Mouse (Mus musculus) neural tube, embryonic 10.5 days (tissue): Measurements from ENCODE around the gene Srrm2.
A peak's percentile ranks its signal among the peaks of the same experiment; 100 is the strongest.
"Not testable (repeated sequence)": the region's sequence is repeated elsewhere in the genome, so short reads cannot be mapped to it uniquely, and the experiment has no call there.

Source experiments
- DNase-seq: peaks from one replicate; pipeline ENCODE4 v3.0.0-alpha.2; 2017; ENCODE audit warnings: low spot score; ENCODE audit errors: extremely low spot score

Srrm2 gene

GRCm38 (mm10) chr17:23762976-23763375 is 27.4 kb upstream of the Srrm2 start:
- DNase-seq = no peak

DNA sequence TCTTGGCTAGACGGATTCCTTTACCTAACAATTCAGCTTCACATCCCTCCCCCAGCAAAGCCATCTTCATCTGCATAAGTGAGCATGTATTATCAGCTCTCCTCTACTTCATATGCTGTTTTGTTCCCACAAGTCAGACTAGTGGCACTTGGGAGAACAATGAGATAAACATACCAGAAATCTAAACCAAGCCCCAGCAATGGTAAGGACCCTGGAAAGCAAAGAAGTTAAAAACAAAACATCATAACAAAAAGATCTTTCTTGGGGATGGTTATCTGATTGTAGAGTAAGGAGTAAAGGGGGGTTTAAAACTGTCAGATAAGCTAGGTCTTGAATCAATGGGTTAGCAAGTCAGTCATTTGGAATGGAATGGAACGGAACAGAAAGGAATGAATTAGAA is 19.8 kb upstream of the Srrm2 start:
- no peak for DNase-seq

DNA sequence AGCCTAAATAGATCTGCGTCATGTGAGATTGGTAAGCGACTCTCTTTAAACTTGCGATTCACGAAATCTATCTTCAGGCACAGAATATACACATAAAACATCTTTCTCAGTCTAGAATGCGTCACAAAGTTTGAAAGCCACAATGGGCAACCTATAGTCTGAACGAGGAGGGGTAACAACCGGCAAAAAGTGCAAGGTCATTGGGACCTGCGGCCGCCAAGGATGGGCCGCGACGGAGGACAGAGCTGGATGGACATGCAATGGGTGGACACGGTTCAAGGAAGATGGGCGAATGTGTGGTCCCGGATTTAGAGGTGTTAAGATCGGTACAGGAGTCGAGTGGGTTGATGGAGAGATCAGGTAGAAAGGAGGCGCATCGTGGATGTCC is 19.4 kb upstream of the Srrm2 start:
- no peak for DNase-seq

- DNase-seq = peak; percentile 100
Measured at GRCm38 (mm10) chr17:23771284-23772218, 18.8 kb upstream of the Srrm2 start, which contains the start of gene Flywch1. Gene Flywch1 (minus strand): TSS chr17:23771602.

DNA sequence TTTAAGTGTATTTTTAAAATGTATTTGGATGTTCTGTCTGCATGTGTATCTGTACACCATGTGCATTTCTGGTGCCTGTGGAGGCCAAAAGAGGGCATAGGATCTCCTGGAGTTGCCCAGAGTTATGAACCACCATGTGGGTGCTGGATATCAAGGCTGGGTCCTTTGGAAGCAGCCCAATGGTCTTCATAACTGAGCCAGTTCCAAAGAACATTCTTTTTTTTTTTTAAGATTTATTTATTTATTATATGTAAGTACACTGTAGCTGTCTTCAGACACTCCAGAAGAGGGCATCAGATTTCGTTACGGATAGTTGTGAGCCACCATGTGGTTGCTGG is 18.1 kb upstream of the Srrm2 start:
- not testable (repeated sequence) for DNase-seq

- DNase-seq = no peak
Measured at GRCm38 (mm10) chr17:23773676-23774075, 16.7 kb upstream of the Srrm2 start.

GRCm38 (mm10) chr17:23774090-23774489 is 16.2 kb upstream of the Srrm2 start:
- peak; percentile 66 for DNase-seq

GRCm38 (mm10) chr17:23776216-23776615 is 14.1 kb upstream of the Srrm2 start:
- no peak for DNase-seq

GRCm38 (mm10) chr17:23777141-23777540 is 13.2 kb upstream of the Srrm2 start:
- no peak for DNase-seq

- no peak for DNase-seq
Measured at GRCm38 (mm10) chr17:23778447-23778846, 11.9 kb upstream of the Srrm2 start.

- DNase-seq = no peak
Measured at GRCm38 (mm10) chr17:23783352-23783751, 7.0 kb upstream of the Srrm2 start.

DNA sequence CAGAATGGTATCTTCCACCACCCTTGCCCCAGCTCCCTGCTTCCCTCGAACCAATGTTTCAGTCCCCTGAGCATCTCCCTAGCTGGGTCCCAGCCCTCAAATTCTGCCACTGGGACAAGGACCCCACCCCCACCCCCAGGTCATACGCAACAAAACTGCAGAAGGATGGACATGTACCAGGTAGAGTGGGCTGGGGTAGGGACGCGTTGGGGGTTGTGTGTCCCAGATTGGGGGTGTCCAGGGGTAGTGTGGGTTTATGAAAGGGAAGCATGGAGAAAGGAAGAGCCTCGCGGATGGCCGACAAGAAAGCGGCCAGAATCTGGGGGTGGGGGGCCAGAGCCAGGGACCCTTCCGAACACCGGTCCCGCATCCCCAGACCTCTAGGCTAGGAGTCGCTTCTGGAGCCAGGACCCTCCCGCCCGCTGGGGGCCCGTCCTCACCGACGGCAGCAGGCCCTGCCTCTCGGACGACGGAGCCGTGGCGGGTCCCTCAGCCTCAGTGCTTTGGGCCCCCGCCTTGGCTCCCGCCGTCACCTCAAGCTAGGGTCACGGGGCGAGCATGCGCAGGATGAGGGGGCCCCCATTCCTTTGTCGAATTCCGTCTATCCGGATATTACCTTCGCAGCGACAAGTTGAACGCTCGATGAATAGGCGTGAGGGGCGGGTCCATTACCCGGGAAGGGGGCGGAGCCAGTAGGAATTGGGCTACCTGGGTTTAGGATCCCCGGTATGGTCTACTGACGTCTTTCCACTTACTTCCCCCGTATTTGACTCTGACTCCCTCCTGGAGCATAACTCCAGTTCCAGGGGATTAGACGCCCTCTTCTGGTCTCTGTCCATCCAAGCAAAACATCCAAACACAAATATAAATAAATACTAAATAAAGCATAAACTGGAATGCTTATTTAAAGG is 4.5 kb upstream of the Srrm2 start, which contains the start of gene Flywch2:
Gene Flywch2, minus strand, starts transcription at position 521 of the 911 bp plus-strand sequence.
- peak; percentile 73 for DNase-seq

DNA sequence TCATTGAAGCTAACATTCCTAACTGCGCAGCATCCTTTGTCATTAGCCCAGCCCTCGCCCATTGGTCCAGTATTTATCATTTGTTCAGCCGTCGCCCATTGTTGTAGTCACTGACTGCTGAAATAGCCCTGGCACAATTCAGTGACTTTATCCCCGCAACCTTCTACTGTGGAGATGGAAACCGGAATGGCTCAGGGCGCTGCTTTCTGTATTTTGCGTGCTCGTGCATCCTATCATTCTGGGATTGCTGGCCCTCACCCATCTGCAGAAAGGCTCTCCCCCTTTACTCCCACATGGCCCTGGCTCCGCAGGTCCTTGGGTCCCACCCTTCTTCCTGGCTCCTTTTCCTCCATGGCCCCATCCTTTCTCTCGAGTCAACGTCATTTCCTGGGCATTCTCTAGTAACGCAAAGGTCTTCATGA is 3.8 kb upstream of the Srrm2 start:
- DNase-seq = peak; percentile 44

- DNase-seq = no peak
Measured at GRCm38 (mm10) chr17:23788973-23789372, 1.4 kb upstream of the Srrm2 start.

GRCm38 (mm10) chr17:23789749-23790268 is 523 bp upstream of the Srrm2 start:
- no peak for DNase-seq

GRCm38 (mm10) chr17:23791079-23791357 is 686 bp downstream of the Srrm2 start:
- no peak for DNase-seq

DNA sequence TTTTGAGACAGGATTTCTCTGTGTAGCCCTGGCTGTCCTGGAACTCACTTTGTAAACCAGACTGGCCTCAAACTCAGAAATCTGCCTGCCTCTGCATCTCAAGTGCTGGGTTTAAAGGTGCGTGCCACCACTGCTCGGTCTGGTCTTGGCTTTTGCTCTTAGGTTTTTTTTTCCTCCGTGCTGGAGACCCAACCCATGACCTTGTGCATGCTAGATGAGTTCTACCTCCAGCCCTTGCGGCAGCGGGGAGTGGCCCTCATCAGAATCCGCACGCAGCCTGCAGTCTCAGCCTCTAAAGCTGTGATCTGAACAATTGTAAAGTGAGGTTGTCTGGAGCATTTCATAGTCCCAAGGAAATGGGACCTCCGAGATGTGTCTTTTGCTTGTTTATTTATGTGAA is 5.0 kb downstream of the Srrm2 start:
- no peak for DNase-seq

GRCm38 (mm10) chr17:23797316-23797715 is 7.0 kb downstream of the Srrm2 start:
- no peak for DNase-seq

DNA sequence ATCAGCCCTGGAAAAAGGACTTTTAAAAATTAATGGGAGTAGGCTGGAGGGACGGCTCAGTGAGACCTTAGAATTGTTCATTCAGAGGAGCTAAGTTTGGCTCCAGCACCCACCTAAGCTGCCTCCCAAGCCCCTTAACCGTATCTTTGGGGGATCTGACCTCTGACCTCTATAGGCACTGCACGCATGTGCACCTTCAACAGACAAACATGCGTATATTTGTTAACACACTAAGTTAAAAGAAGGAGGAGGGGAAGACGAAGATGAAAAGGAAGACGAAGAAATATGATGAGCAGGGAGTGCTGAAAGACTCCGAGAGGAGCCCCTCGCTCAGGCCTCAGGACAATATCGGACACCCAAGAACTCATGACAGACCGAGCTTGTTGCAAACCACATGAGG is 11.3 kb downstream of the Srrm2 start:
- DNase-seq = no peak

DNA sequence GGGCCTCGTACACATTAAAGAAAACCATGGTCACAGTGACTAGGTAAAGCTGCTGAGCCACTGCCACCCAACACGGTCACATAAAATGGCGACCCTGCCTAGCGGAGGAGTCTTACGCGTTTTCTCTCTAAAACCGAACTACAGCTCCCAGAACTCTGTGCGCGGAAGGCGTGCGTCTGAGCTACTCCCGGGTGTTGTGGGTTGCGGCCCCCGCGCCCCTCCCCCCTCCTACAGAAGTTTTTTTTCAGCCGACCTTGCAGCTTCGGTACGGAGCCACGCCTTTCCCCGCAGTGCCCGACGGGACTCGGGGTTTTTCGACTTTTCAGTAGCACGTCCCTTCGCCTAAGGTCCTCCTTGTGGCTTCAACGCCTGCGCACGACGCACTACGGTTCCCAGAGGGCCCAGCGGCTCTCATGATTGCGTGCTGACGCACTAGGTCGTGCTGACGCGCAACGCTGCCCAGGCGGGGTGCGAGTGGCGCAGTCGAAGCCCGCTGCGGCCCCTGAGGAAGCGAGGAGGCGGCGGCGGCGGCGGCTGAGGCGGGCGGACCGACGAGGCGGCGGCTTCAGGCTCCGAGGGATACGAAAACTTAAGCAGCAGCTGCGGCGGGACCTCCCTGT is 12.5 kb downstream of the Srrm2 start:
- DNase-seq = peak; percentile 93

DNA sequence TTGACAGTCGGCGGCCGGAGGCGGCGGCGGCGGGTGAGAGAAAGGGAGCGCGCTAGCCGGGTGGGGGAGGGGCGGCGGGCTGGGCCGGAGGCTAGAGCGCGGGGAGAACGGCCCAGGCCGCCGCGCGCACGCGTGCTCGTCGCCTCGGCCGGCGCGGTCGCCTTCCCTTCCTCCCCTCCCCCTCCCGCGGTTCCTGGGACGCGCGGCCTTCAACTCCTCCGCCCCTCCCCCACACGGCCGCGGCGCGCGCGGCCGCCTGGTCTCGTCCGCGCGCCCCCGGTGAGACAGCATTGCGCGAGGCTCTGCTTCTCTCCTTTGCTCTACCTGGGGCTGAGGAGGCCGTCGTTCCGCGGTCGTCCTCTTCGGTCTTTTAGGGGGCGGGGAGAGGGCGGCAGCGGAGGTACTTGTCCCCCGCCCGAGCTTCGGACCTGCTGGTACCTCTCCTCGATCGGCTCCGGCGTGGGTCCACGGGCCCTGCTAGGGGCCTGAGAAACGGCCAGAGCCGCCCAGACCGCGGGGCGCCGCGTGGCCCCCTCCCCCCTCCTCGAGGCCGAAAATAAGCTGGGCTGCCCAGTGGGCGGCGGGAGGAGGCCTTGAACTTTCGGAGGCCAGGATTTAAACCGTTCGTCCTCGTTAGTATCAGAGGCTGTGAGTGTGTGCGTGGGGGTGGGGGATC is 13.2 kb downstream of the Srrm2 start:
- DNase-seq = peak; percentile 91
